Mouse (Mus musculus) kidney, adult 2 months (tissue): Measurements from ENCODE around the gene Cmbl. TPM values are rescaled to one million over a fixed set of nuclear protein-coding genes. Genes with fewer than 3 reads are reported as not detected.

Experiments used
- DNase-seq: peaks from one replicate; pipeline ENCODE4 v3.0.0; 2021
- H3K27ac ChIP-seq: fragments of 200-500 bp; 2 replicates; pipeline ENCODE4 v1.5.1; 2012; ENCODE audit warnings: low read depth, low read length, control low read depth, inconsistent platforms; ENCODE audit not compliant: insufficient read depth
- H3K27me3 ChIP-seq: fragments of 200-500 bp; replicated peaks from 2 replicates; pipeline ENCODE4 v1.6.1; 2012; ENCODE audit warnings: mild to moderate bottlenecking, moderate library complexity, low read length, inconsistent platforms; ENCODE audit not compliant: control insufficient read depth, insufficient read depth
- H3K36me3 ChIP-seq: fragments of 200-500 bp; 2 replicates; pipeline ENCODE4 v1.6.1; 2012; ENCODE audit warnings: mild to moderate bottlenecking, moderate library complexity, low read length, inconsistent platforms; ENCODE audit not compliant: control insufficient read depth, insufficient read depth
- H3K4me1 ChIP-seq: fragments of 200-500 bp; 2 replicates; pipeline ENCODE4 v1.6.1; 2011; ENCODE audit warnings: low read length; ENCODE audit not compliant: control insufficient read depth, insufficient read depth
- H3K4me3 ChIP-seq: fragments of 200-500 bp; 2 replicates; pipeline ENCODE4 v1.5.1; 2011; ENCODE audit warnings: mild to moderate bottlenecking, low read depth, low read length, control low read depth; ENCODE audit not compliant: insufficient read depth
- CTCF ChIP-seq: fragments of 200-500 bp; conservative IDR thresholded peaks from 2 replicates; pipeline ENCODE4 v1.5.1; 2011; ENCODE audit warnings: low read depth, mild to moderate bottlenecking, control low read depth, low read length, moderate library complexity, mixed read lengths; ENCODE audit not compliant: insufficient read depth, insufficient read length
- POLR2A ChIP-seq: fragments of 200-500 bp; IDR thresholded peaks from one replicate; pipeline ENCODE4 v1.6.1; 2011; ENCODE audit warnings: low read depth, low read length, control low read depth
- WGBS: fragments of 180-500 bp; shearing (Covaris S2); methylation state at CpG from one replicate; pipeline ENCODE4 v1.1.7; 2018; 5-methylcytosine and 5-hydroxymethylcytosine counted together
- polyA plus RNA-seq: library from polyadenylated mRNA; depleted of rRNA; stranded (reverse); fragments of >200 nt; gene quantifications from 2 replicates; pipeline ENCODE4 v1.2.3, GENCODE M21; 2012; rRNA removed

Gene Cmbl
- 343 and 361 TPM in 2 replicates for polyA plus RNA-seq

DNA sequence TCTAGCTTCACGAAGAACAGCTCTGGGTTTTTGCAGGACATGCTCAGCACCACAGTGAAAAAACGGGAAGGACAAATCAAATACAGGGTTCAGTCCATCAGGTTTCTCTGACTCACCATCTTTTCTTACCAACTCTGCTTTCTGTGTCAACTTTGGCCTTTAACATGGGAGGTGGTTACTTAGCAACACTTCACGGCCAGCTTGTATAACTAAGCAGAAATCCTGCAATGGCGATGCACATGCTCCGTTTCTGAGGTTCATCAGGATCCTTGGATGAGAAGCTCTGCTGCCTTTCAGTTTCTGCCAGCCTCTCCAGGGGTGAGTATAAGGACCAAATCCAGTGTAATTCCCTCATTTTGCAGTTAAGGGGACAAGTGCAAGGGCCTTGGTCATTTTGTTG lies at the start of gene Cmbl:
Cmbl (plus strand) TSS at position 206 of the 400 bp plus-strand sequence.
- 64% methylated on average over 5 of the region's 5 CpGs for WGBS
- DNase-seq = peak; percentile 76
- TF ChIP-seq POLR2A (no peak), CTCF (no peak)
- Histone ChIP-seq H3K4me3 (peak within 1 kb of the TSS; percentile 44), H3K27ac (peak within 1 kb of the TSS; percentile 99), H3K4me1 (peaks cover 17% of the 10 kb centered on the region), H3K36me3 (no peaks in the 10 kb centered on the region), H3K27me3 (no peaks in the 10 kb centered on the region)

DNA sequence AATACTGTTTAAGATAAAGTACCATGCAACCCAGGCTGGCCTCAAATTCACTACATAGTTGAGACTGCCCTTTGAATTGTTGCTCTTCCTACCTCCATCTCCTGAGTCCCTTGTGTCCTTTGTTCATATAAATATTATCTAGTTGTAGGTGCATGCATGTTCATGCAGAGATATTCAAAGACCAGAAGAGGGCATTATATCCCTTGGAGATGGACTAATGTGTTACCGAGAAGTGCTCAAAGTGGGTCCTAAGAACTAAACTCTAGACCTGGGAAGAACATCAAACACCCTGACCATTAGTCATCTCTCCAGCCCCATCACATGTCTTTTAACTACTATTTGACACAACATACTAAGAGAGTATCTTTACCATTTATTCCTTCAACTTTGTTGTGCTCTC lies 48.0 kb upstream of the Cmbl start:
- no peak overlapping the region for H3K4me3 ChIP-seq
- no peaks in the 10 kb centered on the region for H3K27me3 ChIP-seq
- no peak for DNase-seq
- no peak overlapping the region for H3K27ac ChIP-seq
- 40% methylated on average over 1 of the region's 1 CpGs for WGBS
- H3K36me3 ChIP-seq = no peaks in the 10 kb centered on the region
- H3K4me1 ChIP-seq = peaks cover 14% of the 10 kb centered on the region; the same call in 1 of the 2 replicates
- TF ChIP-seq POLR2A = no peak
- TF ChIP-seq CTCF = 0 out of 2 replicates have a peak, but pooled peaks have one; percentile 2

DNA sequence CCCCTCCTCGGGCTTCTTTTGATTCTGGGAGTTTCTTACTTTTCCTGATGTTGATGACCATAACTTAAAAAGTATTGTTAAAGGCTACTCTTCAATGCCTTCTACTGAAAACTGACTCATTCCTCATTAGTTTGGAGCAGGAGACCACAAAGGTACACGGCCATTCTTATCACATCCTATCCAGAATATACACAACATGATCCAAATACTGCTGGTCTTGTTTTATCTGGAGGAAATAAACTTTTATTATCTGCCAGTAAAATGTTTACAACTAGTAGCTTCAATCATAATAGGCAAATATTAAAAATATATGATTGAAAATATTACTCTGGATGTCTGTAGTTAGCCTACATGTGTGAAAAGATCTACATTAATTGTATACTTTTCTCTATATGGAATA lies 46.8 kb upstream of the Cmbl start:
- TF ChIP-seq POLR2A (no peak), CTCF (no peak)
- Histone ChIP-seq H3K27ac (no peak overlapping the region), H3K4me1 (peaks cover 18% of the 10 kb centered on the region; the same call in 1 of the 2 replicates), H3K4me3 (no peak overlapping the region), H3K36me3 (no peaks in the 10 kb centered on the region), H3K27me3 (no peaks in the 10 kb centered on the region)
- WGBS = 75% methylated on average over 2 of the region's 2 CpGs
- DNase-seq = no peak

DNA sequence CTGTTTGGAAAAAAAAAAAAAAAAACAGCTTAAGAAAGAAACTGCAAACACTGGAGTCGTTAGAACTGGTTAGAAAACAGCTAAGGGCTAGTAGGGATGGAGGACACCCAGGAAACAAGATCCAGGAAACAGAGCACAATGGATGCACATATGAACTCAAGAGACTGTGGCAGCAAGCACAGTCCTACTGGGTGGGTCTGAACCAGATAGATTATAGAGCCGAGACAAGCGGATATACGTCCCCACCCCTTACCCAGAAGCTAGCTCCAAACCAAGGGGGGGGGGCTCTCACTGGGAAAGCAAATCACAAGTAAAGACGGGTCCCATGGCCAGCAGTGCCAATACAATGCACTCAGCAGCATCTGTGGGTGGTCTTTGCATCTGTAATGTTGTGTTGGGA lies 46.2 kb upstream of the Cmbl start:
- 69% methylated on average over 5 of the region's 5 CpGs for WGBS
- DNase-seq = no peak
- H3K27ac ChIP-seq = no peak overlapping the region
- no peaks in the 10 kb centered on the region for H3K36me3 ChIP-seq
- no peak overlapping the region for H3K4me3 ChIP-seq
- peaks cover 21% of the 10 kb centered on the region; the same call in 1 of the 2 replicates for H3K4me1 ChIP-seq
- no peaks in the 10 kb centered on the region for H3K27me3 ChIP-seq
- TF ChIP-seq POLR2A = no peak
- TF ChIP-seq CTCF = no peak

DNA sequence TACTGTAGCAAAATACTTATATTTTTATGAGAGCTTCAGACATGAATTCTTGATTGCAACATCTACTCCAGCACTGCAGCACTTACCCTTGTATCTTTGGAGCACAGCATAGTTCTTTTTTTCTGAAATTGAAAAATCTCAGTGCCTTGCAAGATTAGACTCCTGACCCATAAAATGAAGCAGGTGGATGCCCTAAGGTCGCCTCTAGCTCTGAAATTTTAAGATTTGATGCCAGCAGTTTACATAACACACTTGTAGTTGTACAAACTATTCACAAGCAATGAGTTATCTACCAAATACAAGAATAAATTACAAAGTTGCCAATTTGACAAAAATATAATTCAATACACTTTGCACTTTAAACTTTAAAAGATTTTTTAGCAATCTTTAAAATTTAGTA lies 38.7 kb upstream of the Cmbl start:
- 51% methylated on average over 1 of the region's 1 CpGs for WGBS
- TF ChIP-seq CTCF (no peak), POLR2A (no peak)
- H3K4me3 ChIP-seq = no peak overlapping the region
- H3K36me3 ChIP-seq = no peaks in the 10 kb centered on the region
- peak; percentile 77 for DNase-seq
- H3K27me3 ChIP-seq = no peaks in the 10 kb centered on the region
- peaks cover 11% of the 10 kb centered on the region; the same call in 1 of the 2 replicates for H3K4me1 ChIP-seq
- no peak overlapping the region for H3K27ac ChIP-seq

DNA sequence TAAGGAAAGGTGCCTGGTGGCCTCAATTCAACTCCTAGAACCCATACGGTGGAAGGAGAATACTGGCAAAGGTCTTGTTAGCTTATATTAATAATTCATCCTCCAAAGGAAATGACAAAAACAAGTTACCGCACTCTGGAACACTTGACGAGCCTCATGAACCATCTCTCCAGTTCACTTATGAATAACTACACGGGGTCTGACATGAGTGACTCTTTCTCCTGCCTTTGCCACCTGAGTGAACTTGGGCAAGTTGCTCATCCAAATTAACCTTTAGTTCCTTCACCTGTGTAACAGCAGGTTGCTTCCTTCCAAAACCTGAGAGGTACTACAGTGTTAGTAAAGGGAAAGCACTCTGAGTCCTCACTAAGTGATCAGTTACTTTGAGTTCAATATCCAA lies 36.7 kb upstream of the Cmbl start:
- H3K4me1 ChIP-seq = peaks cover 6% of the 10 kb centered on the region; the same call in 1 of the 2 replicates
- DNase-seq = peak; percentile 72
- H3K36me3 ChIP-seq = no peaks in the 10 kb centered on the region
- H3K4me3 ChIP-seq = no peak overlapping the region
- 34% methylated on average over 4 of the region's 4 CpGs for WGBS
- H3K27ac ChIP-seq = 0 out of 2 replicates have a peak overlapping the region, but pooled peaks have one; percentile 22
- no peak for TF ChIP-seq POLR2A
- TF ChIP-seq CTCF = no peak
- H3K27me3 ChIP-seq = no peaks in the 10 kb centered on the region

DNA sequence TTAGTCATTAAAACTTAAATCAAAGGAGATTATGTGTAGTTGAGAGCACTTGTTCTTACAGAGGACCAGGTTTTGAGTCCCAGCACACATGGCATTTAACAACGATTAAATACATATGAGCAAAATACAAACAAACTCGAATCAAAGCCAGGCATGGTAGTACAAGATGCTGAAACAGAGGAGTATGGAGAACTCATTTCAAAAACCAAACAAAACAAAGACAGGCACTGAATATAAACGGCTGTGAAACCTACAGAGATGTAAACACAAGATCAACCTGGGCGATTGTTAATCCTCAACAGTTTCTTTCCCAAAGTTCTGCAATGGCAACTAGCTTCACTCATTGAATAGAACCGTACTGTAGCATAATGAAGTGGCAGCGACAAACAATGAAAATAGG lies 36.1 kb upstream of the Cmbl start:
- H3K27me3 ChIP-seq = no peaks in the 10 kb centered on the region
- no peaks in the 10 kb centered on the region for H3K36me3 ChIP-seq
- WGBS = 18% methylated on average over 6 of the region's 6 CpGs
- H3K27ac ChIP-seq = no peak overlapping the region
- H3K4me3 ChIP-seq = peak overlapping the region; percentile 98
- peaks cover 2% of the 10 kb centered on the region; the same call in 1 of the 2 replicates for H3K4me1 ChIP-seq
- no peak for DNase-seq
- no peak for TF ChIP-seq CTCF
- TF ChIP-seq POLR2A = no peak
